10 mouse cellular contexts compared by ENCODE assay signal in the genomic region with DNA sequence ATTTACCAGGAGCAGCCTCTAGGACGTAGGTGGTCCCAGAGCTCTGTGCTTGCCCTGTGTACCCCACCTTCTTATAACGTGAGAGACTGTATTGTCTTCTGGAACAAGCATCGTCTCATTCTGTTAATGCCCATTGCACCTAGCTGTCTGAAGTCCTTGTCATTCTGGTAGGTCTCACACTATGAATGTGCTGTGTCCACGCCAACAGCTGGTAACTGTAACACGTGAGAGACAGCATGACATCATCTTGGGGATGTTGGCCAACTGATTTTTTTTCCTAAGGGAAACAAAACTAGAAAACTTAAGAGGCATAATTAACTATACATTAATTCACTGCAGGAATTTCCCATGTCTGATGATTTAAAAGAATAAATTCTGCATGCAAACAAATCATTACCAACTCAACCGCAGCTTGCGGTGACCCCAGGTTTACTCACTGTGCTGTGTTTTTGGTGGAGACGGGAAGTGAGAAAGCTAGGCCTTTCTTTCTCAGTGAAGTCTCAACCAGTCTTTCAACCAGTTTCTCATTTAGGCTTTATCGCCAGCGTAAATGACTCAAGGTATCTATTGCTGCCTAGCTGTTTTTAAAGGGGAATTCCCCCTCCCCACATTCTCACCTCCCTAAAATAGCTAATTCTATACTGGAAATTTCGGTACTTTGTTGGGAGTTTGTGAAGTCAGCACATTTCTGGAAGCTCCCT. TPM values are rescaled to one million over a fixed set of nuclear protein-coding genes. Genes with fewer than 3 reads are reported as not detected.
A peak's percentile ranks its signal among the peaks of the same experiment; 100 is the strongest.
DNase-seq lines count a peak whose midpoint lies in the region; ATAC-seq and TF ChIP-seq lines count a peak whose summit lies in the region.
"Had no signal": no experiment of that assay in that cellular context is flagged by ENCODE, and none has a peak within 500 bp of the region (broad histone marks: within the 10 kb centered on the region; RNA-seq: fewer than 3 reads in every experiment).

No protein-coding gene starts in this region.

- no peak overlapping the region for H3K4me3 ChIP-seq in heart, embryonic 11.5 days (ENCODE audit: low read depth, low read length)
- H3K4me3 ChIP-seq in midbrain, postnatal 0 days (ENCODE audit: low read depth, low read length): no peak overlapping the region
- no peak overlapping the region for H3K4me3 ChIP-seq in midbrain, embryonic 11.5 days (ENCODE audit: low read depth, low read length)
- H3K4me3 ChIP-seq: liver, embryonic 15.5 days; neural tube, embryonic 15.5 days had no signal

- no peaks in the 10 kb centered on the region for H3K36me3 ChIP-seq in heart, embryonic 11.5 days (ENCODE audit: control insufficient read depth, insufficient read depth, low read length)
- no peaks in the 10 kb centered on the region for H3K36me3 ChIP-seq in midbrain, postnatal 0 days (ENCODE audit: insufficient read depth, low read length)
- H3K36me3 ChIP-seq in midbrain, embryonic 11.5 days (ENCODE audit: control insufficient read depth, insufficient read depth, low read length): no peaks in the 10 kb centered on the region
- H3K36me3 ChIP-seq: liver, embryonic 15.5 days; neural tube, embryonic 15.5 days had no signal

- no peak for TF ChIP-seq CTCF in midbrain, postnatal 0 days (IDR thresholded peaks at IDR 0.05)

- no peaks in the 10 kb centered on the region for H3K9me3 ChIP-seq in heart, embryonic 11.5 days (replicated peaks; ENCODE audit: control insufficient read depth, low read length)
- no peaks in the 10 kb centered on the region for H3K9me3 ChIP-seq in midbrain, postnatal 0 days (ENCODE audit: low read length)
- H3K9me3 ChIP-seq in midbrain, embryonic 11.5 days (ENCODE audit: control insufficient read depth, low read length): no peaks in the 10 kb centered on the region
- H3K9me3 ChIP-seq: liver, embryonic 15.5 days; neural tube, embryonic 15.5 days had no signal

- no peaks in the 10 kb centered on the region for H3K27me3 ChIP-seq in heart, embryonic 11.5 days (ENCODE audit: control insufficient read depth, insufficient read depth, low read length)
- H3K27me3 ChIP-seq in midbrain, postnatal 0 days (ENCODE audit: insufficient read depth, low read length): no peaks in the 10 kb centered on the region
- H3K27me3 ChIP-seq in midbrain, embryonic 11.5 days (ENCODE audit: control insufficient read depth, insufficient read depth, low read length): no peaks in the 10 kb centered on the region
- H3K27me3 ChIP-seq: liver, embryonic 15.5 days; neural tube, embryonic 15.5 days had no signal

- H3K4me2 ChIP-seq in heart, embryonic 11.5 days: no peak overlapping the region
- H3K4me2 ChIP-seq in midbrain, postnatal 0 days (ENCODE audit: low read depth, low read length, poor library complexity, severe bottlenecking): no peak overlapping the region
- no peak overlapping the region for H3K4me2 ChIP-seq in midbrain, embryonic 11.5 days
- H3K4me2 ChIP-seq: neural tube, embryonic 15.5 days had no signal

- no peaks in the 10 kb centered on the region for H3K4me1 ChIP-seq in heart, embryonic 11.5 days (ENCODE audit: control insufficient read depth, insufficient read depth, low read length)
- H3K4me1 ChIP-seq in midbrain, postnatal 0 days (ENCODE audit: insufficient read depth, low read length): no peaks in the 10 kb centered on the region
- H3K4me1 ChIP-seq in midbrain, embryonic 11.5 days (ENCODE audit: control insufficient read depth, insufficient read depth, low read length): no peaks in the 10 kb centered on the region
- H3K4me1 ChIP-seq: neural tube, embryonic 15.5 days had no signal

- DNase-seq in heart, adult 11 months: peak; percentile 92
- DNase-seq in midbrain, postnatal 0 days (ENCODE audit: low spot score): peak; percentile 7
- DNase-seq in midbrain, embryonic 11.5 days (ENCODE audit: low spot score, missing footprints): no peak
- no peak for DNase-seq in right cerebral cortex, postnatal 10 days (ENCODE audit: low spot score in 2 of 2)

- WGBS in heart, embryonic 11.5 days (ENCODE audit: insufficient replicate concordance): 79% methylated on average over 11 of the region's 11 CpGs
- 73% methylated on average over 11 of the region's 11 CpGs for WGBS in midbrain, postnatal 0 days
- WGBS in midbrain, embryonic 11.5 days: 86% methylated on average over 11 of the region's 11 CpGs

- no peak for ATAC-seq in heart, embryonic 11.5 days (replicated peaks; ENCODE audit: insufficient number of reproducible peaks, low FRiP score, low TSS enrichment)
- no peak for ATAC-seq in midbrain, postnatal 0 days (ENCODE audit: low FRiP score)
- ATAC-seq in midbrain, embryonic 11.5 days (ENCODE audit: low FRiP score): no peak
- peak; percentile 38 for ATAC-seq in granulocyte monocyte progenitor cell, adult 5-6 weeks (replicated peaks; ENCODE audit: poor library complexity, severe bottlenecking)
- peak; percentile 68 for ATAC-seq in neutrophil, adult 5-6 weeks (ENCODE audit: extremely low read depth, insufficient number of reproducible peaks, low FRiP score, poor library complexity, severe bottlenecking)
- ATAC-seq in megakaryocyte progenitor cell, adult 5-6 weeks (replicated peaks; ENCODE audit: poor library complexity): no peak

- no peak overlapping the region for H3K27ac ChIP-seq in heart, embryonic 11.5 days (ENCODE audit: low read depth, low read length)
- no peak overlapping the region for H3K27ac ChIP-seq in midbrain, postnatal 0 days (ENCODE audit: low read depth, low read length)
- H3K27ac ChIP-seq in midbrain, embryonic 11.5 days (ENCODE audit: low read depth, low read length): no peak overlapping the region
- H3K27ac ChIP-seq: liver, embryonic 15.5 days; neural tube, embryonic 15.5 days had no signal

- H3K9ac ChIP-seq in heart, embryonic 11.5 days (ENCODE audit: low read depth, low read length): no peak overlapping the region
- H3K9ac ChIP-seq in midbrain, postnatal 0 days (replicated peaks; ENCODE audit: low read length, poor library complexity, severe bottlenecking): no peak overlapping the region
- H3K9ac ChIP-seq in midbrain, embryonic 11.5 days (ENCODE audit: low read length): no peak overlapping the region
- H3K9ac ChIP-seq: liver, embryonic 15.5 days; neural tube, embryonic 15.5 days had no signal

RNA-seq across cellular contexts. Expression of a gene that starts 14.4 kb away (rescaled TPM):
- polyA plus RNA-seq in heart, embryonic 11.5 days (2014; fragmentation: Nextera tagmentation; extraction: Ambion mirVana): 23.1 and 31.3 TPM in 2 replicates
- 7.1 and 22.0 TPM in 2 replicates for total RNA-seq in midbrain, postnatal 0 days (2014; rRNA removed)
- 4.0 and 5.5 TPM in 2 replicates for polyA plus RNA-seq in midbrain, postnatal 0 days (2015; fragmentation: Nextera tagmentation; extraction: Ambion mirVana)
- polyA plus RNA-seq in midbrain, embryonic 11.5 days (2014; fragmentation: Nextera tagmentation; extraction: Ambion mirVana): 13.4 and 15.3 TPM in 2 replicates
- 278 and 308 TPM in 2 replicates for total RNA-seq in granulocyte monocyte progenitor cell, adult 5-6 weeks (2014; fragmentation: Nextera tagmentation)
- total RNA-seq in granulocyte monocyte progenitor cell, adult 5-6 weeks (2017): 207 and 253 TPM in 2 replicates
- 11.4 and 12.2 TPM in 2 replicates for total RNA-seq in neutrophil, adult 5-6 weeks (2017)
- total RNA-seq in megakaryocyte progenitor cell, adult 5-6 weeks (2015): 257 and 285 TPM in 2 replicates
- 138 and 227 TPM in 2 replicates for total RNA-seq in megakaryocyte progenitor cell, adult 5-6 weeks (2017)

Comparison
In these comparisons a context has a peak if more than half of its experiments do, and no peak if none do; other contexts are left out.
1. DNase-seq: peak in heart, adult 11 months (single experiment) and midbrain, postnatal 0 days (single experiment); none in midbrain, embryonic 11.5 days (single experiment) and right cerebral cortex, postnatal 10 days (0 of 2).
2. ATAC-seq: peak in granulocyte monocyte progenitor cell, adult 5-6 weeks (single experiment) and neutrophil, adult 5-6 weeks (single experiment); none in heart, embryonic 11.5 days (single experiment), midbrain, postnatal 0 days (single experiment), midbrain, embryonic 11.5 days (single experiment) and megakaryocyte progenitor cell, adult 5-6 weeks (single experiment).